Mouse (Mus musculus): Measurements from ENCODE around the gene 2810006K23Rik.
"Not testable (repeated sequence)": the region's sequence is repeated elsewhere in the genome, so short reads cannot be mapped to it uniquely, and the experiment has no call there.

Gene 2810006K23Rik

DNA sequence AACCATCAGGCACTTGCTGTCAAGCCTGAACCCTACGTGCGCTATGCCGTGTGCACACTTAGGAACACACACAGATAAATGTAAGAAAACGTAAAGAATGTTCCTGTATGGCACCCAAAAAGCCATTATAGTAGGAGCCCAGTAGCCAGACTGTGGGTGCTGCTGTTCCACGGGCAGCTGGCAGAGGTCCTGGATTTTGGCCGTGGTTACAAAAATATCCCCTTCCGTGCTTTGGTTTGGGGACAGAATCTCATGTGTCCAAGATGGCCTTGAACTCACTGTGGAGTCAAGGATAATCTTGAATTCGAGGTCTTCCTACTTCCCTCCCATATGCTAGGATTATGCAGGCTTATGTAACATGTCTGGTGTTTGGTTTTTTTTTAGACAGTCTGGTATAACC, 15.0 kb downstream of the 2810006K23Rik start:
- peak; percentile 27 for DNase-seq (ENCODE audit: low read depth, low spot score)

DNA sequence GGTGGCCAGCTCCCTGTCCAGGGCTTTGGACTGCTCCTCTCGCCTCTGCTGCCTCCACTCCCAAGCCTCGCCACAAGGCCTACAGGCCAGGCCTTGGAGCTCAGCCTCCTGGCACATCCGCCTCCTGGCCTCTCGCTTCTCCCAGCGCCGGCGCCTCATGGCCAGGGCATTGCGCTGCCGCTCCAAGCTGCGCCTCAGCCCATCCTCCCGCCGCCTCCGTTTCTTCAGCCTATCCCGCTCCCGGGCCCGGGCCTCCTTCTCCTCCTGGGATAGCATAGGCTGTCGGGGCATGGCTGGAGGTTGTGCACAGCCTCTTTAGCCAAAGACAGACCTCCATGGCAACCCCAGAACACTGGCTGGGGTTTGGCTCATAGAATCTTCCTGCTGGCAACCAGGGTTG, 21.3 kb downstream of the 2810006K23Rik start:
- DNase-seq (ENCODE audit: low read depth, low spot score), result peak; percentile 72

DNA sequence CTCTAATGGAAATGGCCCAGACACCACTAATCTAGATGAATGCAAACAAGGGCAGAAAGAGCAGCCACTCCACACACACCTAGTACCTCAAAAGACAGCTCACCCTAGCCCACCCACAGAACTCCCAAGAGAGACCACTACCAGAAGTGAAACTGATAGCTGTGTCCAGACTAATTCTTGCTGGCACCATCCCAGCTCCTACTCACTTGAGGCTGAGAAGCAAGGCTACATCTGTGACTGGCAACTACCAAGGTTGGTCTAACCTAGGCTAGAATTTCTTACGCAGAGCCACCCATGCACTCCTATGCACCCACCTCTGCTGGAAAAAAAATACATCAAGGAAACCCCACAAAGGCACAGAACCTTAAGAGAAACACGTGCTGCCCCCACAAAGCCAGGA, 22.5 kb downstream of the 2810006K23Rik start:
- DNase-seq (ENCODE audit: low read depth, low spot score), result peak; percentile 23

- DNase-seq (ENCODE audit: low read depth, low spot score), result peak; percentile 88
Observed at GRCm38 (mm10) chr5:124351111-124351560, 23.2 kb downstream of the 2810006K23Rik start.

- DNase-seq (ENCODE audit: low read depth, low spot score), result no peak
Observed at GRCm38 (mm10) chr5:124351604-124352003, 23.7 kb downstream of the 2810006K23Rik start.

DNA sequence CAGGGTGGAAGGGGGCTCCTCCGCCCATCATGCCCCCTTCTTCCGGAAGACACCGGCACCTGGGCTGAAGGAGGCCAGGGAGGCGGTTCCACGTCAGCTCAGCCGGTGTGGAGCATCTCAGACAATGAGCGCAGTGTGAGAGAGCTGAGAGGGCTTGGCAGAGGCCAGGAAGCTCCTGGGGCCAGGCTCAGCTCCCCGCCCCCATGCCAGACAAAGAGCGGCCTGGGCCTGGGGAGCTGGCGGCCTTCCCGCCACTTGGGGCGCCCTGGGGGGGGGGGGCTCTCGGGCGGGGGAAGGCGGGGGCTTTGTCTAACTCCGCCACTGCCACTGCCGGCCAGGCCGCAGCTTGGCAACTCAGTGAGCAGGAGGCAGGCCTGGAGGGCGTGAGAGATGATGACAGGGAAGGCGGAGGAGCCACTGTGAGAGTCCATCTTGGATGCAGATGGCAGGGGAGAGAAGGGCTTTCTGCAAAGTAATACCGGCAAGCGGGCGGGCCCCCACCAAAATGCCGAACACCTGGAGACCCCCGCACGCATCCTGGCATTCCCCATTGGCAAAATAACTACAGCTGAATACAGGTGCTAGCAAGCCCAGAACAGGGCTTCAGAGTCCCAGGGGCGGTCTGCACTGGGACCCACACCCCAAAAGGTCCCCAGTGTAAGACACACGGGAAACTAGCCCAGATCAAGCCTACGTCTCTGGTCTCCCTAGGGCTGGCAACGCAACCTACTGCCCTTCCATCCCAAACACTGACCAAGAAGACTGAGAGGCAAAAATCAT, 24.4 kb downstream of the 2810006K23Rik start:
- DNase-seq (ENCODE audit: low read depth, low spot score), result peak; percentile 95

DNA sequence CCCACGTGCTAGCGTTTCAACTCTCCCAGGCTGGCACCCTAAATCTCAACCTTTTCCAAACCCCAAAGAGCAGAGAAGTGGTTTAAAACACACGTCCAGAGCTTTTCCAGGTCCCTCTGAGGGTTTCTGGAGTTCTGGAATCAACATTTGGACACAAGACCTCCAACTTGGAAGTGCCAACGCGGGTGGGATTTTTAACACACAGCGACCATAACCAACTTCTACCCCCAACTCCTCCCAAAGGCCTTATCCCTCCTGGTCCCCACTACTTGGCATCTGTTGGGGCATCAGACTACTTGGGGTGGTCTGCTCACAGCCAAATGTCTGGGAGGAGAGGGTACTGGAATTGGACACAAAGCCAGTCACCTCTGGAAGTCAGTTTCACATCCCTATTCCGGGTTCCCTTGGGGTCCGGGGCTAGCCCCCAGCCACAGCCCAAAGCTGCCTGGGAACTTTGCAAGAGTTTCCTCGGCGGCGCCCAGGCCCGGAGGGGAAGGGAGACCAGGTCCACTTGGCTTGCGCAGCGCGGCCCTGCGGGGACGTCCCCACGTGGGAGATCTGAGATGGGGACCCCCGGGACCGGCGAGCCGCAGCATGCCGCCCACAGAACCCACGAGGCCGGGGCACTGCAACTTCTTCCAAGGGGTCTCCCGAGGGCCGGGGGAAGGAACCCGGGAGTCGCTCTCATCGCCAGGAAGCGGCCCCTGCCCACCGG, 25.3 kb downstream of the 2810006K23Rik start:
- no peak for DNase-seq (ENCODE audit: low read depth, low spot score)

GRCm38 (mm10) chr5:124353726-124354547, 26.0 kb downstream of the 2810006K23Rik start:
- DNase-seq (ENCODE audit: low read depth, low spot score), result peak; percentile 57

GRCm38 (mm10) chr5:124354574-124355424, 26.9 kb downstream of the 2810006K23Rik start:
- peak; percentile 61 for DNase-seq (ENCODE audit: low read depth, low spot score)

GRCm38 (mm10) chr5:124355425-124355959, 27.6 kb downstream of the 2810006K23Rik start:
- DNase-seq (ENCODE audit: low read depth, low spot score), result peak; percentile 64

DNA sequence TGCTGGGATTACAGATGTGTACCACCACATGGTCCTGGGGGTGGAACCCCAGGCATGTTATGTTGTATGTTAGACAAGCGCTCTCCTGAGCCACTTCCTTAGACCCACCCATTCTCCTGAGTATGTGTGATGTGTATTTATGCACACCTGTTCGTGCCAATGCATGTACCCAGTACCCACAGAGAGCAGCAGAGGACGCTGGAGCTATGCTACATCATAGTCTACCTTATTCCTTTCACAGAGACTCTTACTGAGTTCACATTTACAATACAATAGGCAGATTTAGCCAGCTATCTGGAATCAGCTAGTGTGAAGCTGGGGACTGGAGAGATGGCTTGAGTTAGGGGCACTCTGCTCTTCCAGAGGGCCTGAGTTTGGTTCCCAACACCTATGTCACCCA, 28.8 kb downstream of the 2810006K23Rik start:
- peak; percentile 34 for DNase-seq (ENCODE audit: low read depth, low spot score)

GRCm38 (mm10) chr5:124359641-124360040, 31.8 kb downstream of the 2810006K23Rik start:
- peak; percentile 57 for DNase-seq (ENCODE audit: low read depth, low spot score)

DNA sequence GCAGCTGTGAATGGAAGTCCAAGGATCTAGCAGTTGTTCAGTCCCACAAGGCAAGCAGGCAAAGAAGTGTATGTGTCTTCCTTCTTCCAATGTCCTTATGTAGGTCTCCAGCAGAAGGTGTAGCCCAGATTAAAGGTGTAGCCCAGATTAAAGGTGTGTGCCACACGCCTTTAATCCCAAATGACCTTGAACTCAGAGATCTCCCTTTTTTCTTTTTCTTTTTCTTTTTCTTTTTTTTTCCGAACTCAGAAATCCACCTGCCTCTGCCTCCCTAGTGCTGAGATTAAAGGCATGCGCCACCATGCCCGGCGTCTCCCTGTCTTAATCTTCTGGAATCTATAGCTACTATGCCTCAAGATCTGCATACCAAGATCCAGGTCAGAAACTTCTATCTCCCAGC, 35.1 kb downstream of the 2810006K23Rik start, which contains the start of gene Cdk2ap1:
Gene Cdk2ap1 (minus strand): TSS at position 101 of the 400 bp plus-strand sequence.
- not testable (repeated sequence) for DNase-seq (ENCODE audit: low read depth, low spot score)

DNA sequence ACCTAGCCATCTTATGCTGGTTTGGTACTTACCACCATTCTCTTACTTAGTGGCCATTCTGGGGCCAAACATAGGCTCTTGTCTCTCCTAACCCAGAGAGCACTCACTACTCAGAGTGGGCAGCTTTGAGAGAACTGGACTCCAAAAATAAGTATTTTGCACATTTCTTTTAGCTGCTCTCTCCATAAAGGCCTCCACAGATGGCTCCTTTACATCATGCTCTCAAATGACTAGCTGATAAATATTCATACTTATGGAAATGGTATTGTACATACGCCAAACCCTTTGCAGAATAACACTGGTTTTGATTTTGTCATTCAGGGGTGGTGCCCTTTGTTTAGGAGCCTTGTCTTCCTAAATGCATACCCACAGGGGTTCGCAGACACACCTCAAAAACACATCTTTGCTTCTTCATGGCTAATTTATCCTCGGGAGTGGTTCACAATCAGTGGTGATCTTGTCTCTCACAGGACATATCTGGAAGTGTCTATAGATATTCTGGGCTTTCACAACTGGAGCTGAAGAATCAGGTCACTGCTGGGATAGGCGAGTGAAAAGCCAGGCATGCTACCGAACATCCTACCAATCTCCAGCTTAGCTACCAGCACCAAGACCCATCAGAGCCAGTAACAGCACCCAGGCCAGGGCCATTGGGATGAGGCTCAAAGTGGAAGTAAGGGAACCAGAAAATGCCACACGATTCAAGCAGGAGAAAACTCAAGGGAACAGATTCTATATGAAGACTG, 36.5 kb downstream of the 2810006K23Rik start:
- peak; percentile 67 for DNase-seq (ENCODE audit: low read depth, low spot score)

- DNase-seq (ENCODE audit: low read depth, low spot score), result peak; percentile 62
Observed at GRCm38 (mm10) chr5:124365754-124366153, 37.9 kb downstream of the 2810006K23Rik start.

GRCm38 (mm10) chr5:124366721-124367120, 38.8 kb downstream of the 2810006K23Rik start:
- no peak for DNase-seq (ENCODE audit: low read depth, low spot score)

GRCm38 (mm10) chr5:124374298-124374697, 46.4 kb downstream of the 2810006K23Rik start:
- peak; percentile 66 for DNase-seq (ENCODE audit: low read depth, low spot score)

- no peak for DNase-seq (ENCODE audit: low read depth, low spot score)
Observed at GRCm38 (mm10) chr5:124376401-124376800, 48.5 kb downstream of the 2810006K23Rik start.

DNA sequence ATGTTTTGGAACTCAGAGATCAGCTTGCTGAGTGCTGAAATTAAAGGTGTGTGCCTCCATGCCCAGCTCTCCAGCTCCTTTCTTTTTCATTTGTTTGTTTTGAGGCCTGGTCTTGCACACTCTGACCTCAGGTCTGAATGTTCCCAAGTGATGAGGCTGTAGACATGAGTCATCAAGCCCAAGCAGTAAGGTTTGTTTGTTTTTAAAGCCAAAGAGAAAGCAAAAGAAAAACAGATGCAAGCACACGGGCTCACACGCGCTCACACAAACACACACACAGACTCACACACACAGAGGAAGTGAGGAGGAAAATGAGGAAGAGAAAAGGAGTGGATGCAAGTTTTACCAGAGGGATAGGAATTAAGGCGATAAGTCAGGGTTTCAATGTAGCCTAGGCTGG, 49.3 kb downstream of the 2810006K23Rik start:
- no peak for DNase-seq (ENCODE audit: low read depth, low spot score)

DNA sequence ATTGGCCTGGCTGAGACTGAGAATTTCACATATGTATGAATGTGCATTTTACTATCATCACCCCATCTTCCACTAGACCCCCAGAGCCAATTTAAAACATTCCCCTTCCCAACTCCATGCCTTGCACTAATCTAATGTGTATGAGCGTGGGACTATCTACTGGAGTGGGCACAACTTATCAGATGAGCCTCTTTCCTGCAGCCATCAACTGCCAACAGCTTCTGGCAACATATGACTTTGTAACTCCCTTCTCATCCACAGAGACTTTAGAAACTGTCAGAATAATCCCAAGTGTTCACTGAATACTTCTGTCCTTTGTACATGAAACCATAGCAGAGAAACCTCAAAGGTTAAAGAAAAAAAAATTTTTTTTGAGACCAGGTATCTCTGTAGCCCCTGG, 52.2 kb downstream of the 2810006K23Rik start:
- no peak for DNase-seq (ENCODE audit: low read depth, low spot score)
